Mouse (Mus musculus): ENCODE results near the gene Camk2d.

DNA sequence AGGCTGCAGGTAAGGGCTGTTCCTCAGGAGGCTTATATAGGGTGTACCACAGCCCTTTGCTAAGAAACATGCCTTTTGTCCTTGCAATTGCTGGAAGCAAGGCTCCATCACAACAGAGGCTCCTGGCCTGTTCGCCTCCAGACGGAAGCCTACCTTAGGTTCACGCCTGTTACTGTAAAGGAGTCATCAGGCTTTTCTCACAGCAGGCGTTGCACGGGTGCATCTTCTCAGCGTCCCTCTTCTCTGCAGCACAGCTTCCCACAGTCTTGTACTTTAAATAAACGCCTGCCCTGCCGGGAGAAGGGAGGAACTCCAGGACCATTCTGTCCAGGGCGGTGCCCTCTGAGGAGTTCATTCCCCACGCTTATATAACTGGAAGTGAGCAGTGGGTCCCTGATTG, 72.6 kb downstream of the Camk2d start:
- TF ChIP-seq MAX (IDR thresholded peaks at IDR 0.05; ENCODE audit: low read length), result no peak
- TF ChIP-seq MXI1 (IDR thresholded peaks at IDR 0.05; ENCODE audit: low read depth, low read length), result no peak
- no peak for TF ChIP-seq CTCF (conservative IDR thresholded peaks at IDR 0.05 in 1 of 2, IDR thresholded peaks at IDR 0.05 in 1 of 2; ENCODE audit: low read depth in 2 of 2, low read length in 2 of 2)
- TF ChIP-seq KAT2A (IDR thresholded peaks at IDR 0.05; ENCODE audit: insufficient replicate concordance, low read length), result no peak
- no peak for TF ChIP-seq RAD21 (IDR thresholded peaks at IDR 0.05; ENCODE audit: low read depth, low read length)
- TF ChIP-seq CHD2 (IDR thresholded peaks at IDR 0.05; ENCODE audit: low read length), result no peak
- no peak for TF ChIP-seq ZMIZ1 (IDR thresholded peaks at IDR 0.05; ENCODE audit: low read depth, low read length)

Measured in CH12.LX (cell line).